Mouse (Mus musculus): ENCODE measurements around the gene Txn2.
"Not testable (repeated sequence)": the region's sequence is repeated elsewhere in the genome, so short reads cannot be mapped to it uniquely, and the experiment has no call there.

Txn2 gene

GRCm38 (mm10) chr15:77879756-77880155 lies 49.0 kb downstream of the Txn2 start:
- DNase-seq (ENCODE audit: low spot score in 2 of 2): no peak

DNA sequence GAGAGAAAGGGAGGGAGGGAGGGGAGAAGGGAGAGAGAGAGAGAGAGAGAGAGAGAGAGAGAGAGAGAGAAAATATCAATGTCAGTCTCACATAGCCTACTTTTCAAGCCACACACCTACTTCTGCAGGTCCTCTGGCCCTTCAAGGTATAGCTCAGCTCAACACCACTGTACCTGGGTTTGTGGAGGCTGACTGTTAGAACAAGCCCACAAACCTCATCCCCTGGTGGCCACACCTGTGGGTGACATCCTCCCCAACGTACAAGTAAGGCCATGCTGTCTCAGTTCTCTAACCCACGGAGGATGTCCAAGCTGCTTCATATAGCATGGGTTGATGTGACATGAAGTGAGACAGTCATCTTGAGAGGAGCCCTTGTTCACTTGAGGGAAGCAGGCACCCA lies 51.6 kb downstream of the Txn2 start:
- no peak for DNase-seq (ENCODE audit: low spot score in 2 of 2)

GRCm38 (mm10) chr15:77876716-77877115 lies 52.1 kb downstream of the Txn2 start:
- no peak for DNase-seq (ENCODE audit: low spot score in 2 of 2)

DNA sequence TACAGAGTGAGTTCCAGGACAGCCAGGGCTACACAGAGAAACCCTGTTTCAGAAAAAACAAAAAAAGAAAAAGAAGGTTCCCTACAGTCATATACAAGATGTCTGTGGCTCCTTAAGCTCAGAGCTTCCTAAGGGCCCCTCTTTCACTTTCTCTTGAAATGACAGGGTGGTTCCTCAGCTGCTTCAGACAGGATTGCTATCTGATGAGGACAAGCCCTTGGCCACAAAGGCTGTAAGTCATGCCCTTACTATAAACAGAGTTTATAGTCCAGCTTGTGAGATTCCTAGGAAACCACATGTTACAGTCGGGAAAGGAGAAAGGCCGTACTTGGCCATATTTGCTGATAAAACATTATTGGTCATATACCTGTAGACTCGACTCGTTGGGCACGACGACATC lies 52.9 kb downstream of the Txn2 start:
- DNase-seq (ENCODE audit: low spot score in 2 of 2): no peak

DNA sequence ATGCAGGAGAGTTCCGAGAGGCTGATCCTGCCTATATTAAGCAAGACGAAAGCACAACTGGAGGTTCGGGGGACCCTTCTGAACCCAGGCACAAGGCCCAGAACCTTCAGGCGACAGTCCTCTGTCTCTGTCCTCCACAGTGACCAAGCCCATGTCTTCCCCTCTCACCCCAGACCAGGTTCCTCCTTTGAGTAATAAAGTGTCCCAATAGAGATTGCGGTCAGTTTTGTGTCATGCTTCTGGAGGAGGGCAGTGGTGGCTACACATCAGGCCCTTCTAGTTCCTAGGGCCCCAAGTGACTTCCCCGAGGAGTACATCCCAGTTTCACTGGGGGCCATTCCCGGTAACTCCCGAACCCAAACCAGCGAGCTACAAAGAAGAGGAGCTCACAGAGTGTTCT lies 54.0 kb downstream of the Txn2 start:
- no peak for DNase-seq (ENCODE audit: low spot score in 2 of 2)

GRCm38 (mm10) chr15:77874310-77874709 lies 54.5 kb downstream of the Txn2 start:
- DNase-seq (ENCODE audit: low spot score in 2 of 2): no peak

DNA sequence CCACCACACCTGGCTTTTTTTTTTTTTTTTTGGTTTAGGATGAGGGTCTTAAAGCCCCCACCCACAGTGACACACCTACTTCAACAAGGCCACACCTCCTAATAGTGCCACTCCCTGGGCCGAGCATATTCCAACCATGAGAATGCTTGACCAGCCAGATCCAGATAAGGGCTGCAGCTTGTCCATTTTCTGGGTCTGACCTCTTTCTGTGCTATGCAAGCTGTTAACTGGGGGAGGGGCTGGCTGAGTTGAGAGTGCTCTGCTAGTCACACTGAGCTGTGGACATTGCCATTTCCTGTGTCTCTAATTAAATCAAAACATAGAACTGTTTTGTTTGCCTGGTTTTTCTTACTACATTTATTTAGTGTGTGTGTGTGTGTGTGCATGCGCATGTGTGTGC lies 55.2 kb downstream of the Txn2 start:
- no peak for DNase-seq (ENCODE audit: low spot score in 2 of 2)

GRCm38 (mm10) chr15:77872996-77873395 lies 55.8 kb downstream of the Txn2 start:
- no peak for DNase-seq (ENCODE audit: low spot score in 2 of 2)

GRCm38 (mm10) chr15:77868340-77868739 lies 60.5 kb downstream of the Txn2 start:
- no peak for DNase-seq (ENCODE audit: low spot score in 2 of 2)

GRCm38 (mm10) chr15:77867231-77867968 lies 61.4 kb downstream of the Txn2 start:
- not testable (repeated sequence) for DNase-seq (ENCODE audit: low spot score in 2 of 2)

GRCm38 (mm10) chr15:77866583-77867220 lies 62.1 kb downstream of the Txn2 start:
- DNase-seq (ENCODE audit: low spot score in 2 of 2): no peak
